Mouse (Mus musculus) cerebellum, postnatal 25 days (tissue): Measurements from ENCODE around the gene Irf8.

ENCODE experiments used
- DNase-seq, 2 experiments: peaks; one replicate each; pipeline ENCODE4 v3.0.0; 2021; ENCODE audit warnings: mixed read lengths in 2 of 2

Irf8 gene

GRCm38 (mm10) chr8:120735770-120736481 lies at the start of gene Irf8:
Gene Irf8 (plus strand): TSS chr8:120736358.
- peak; percentile 77 to 83 for DNase-seq

GRCm38 (mm10) chr8:120686576-120686975 lies 49.6 kb upstream of the Irf8 start:
- no peak for DNase-seq

DNA sequence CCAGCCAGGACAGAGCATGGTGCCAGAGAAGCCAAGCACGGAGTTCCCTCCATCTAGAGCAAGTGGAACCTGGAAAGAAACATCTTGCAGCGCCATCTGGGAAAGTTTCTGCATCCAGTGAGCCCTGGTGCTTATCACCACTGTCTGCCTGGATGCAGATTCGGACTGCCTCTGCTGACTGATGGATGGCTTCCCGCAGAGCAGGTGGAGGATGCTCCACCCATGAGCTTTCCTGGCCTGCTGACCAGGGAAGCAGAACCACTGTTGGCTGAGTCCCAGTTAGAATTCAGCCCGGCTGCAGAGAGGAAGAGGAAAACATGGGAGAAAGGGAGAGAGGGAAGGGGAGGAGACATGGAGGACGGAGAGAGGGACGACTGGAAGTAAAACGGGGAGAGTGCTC lies 48.4 kb upstream of the Irf8 start:
- DNase-seq: no peak

- no peak for DNase-seq
These were observed 47.6 kb upstream of the Irf8 start for GRCm38 (mm10) chr8:120688511-120688910.

GRCm38 (mm10) chr8:120692934-120693333 lies 43.2 kb upstream of the Irf8 start:
- no peak for DNase-seq

- DNase-seq: no peak
These were observed 42.2 kb upstream of the Irf8 start for GRCm38 (mm10) chr8:120693861-120694493.

- DNase-seq: no peak
These were observed 39.6 kb upstream of the Irf8 start for GRCm38 (mm10) chr8:120696401-120697153.

DNA sequence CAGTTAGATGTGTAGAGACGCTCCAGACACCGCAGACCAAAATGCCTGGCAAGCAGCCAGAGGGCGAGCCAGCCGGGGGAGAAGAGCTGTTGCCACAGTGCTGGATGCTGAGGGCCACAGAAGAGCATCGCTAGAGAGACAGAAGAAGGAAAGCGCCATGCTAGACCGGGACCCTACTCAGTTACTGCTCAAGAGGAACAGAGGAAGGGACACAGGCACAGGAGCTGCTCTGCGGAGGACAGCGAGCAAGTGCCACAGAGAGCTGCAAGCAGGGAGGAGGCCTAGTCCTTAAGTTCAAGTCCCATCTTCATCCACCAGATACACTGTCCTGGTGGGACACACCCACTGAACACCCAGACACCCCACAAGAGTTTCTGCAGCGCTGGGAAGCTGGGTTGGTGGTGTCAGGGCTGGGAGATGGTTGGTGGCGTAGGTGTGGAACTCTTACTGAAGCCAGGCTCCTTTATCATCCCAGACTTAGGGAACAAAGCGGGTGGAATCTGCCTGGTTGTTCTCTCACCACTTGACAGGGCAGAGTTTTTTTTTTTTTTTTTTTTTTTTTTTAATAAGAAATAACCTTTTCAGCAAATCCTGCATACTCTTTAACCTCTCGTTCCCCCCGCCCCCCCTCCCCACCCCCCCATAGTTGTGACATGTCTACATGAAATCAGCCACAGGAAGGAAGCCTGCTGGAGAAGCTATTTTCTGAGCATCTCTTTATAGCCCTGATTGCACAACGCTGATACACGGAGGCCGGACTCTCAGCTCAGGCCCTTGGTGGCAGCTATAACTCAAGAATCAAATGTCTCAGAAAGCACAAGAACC lies 38.8 kb upstream of the Irf8 start:
- peak; percentile 40 to 65 for DNase-seq

DNA sequence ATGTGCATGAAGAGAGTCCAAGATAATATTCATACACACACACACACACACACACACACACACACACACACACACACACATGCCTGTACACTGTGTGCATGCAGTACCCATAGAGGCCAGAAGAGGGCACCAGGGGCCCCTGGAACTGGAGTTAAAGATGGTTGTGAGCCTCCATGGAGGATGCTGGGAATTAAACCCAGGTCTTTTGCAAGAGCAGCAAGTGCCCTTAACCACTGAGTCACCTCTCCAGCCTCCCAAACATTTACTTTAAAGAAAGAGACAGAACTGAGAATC lies 38.2 kb upstream of the Irf8 start:
- DNase-seq: peak in 1 of 2 experiments; percentile 33

GRCm38 (mm10) chr8:120698426-120698825 lies 37.7 kb upstream of the Irf8 start:
- no peak for DNase-seq

- DNase-seq: no peak
These were observed 37.1 kb upstream of the Irf8 start for GRCm38 (mm10) chr8:120699079-120699478.

DNA sequence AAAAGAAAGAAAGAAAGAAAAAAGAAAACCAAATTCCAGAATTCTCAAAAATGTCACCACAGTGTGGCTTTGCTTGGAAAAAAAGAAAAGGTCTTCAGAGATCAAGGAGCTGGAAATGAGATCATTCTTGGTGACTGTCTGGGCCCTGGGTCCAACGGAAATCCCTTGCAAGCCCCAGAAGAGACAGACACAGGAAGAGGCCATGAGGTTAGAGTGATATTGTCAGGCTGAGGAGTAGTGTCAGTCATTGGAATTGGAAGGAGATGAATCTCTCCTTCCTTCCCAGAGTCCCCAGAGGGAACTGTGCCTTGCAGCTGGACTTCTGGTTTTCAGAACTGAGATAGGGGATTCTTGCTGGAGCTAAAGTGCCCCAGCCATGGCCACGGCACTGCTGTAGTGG lies 36.6 kb upstream of the Irf8 start:
- DNase-seq: no peak

- DNase-seq: no peak
These were observed 36.1 kb upstream of the Irf8 start for GRCm38 (mm10) chr8:120700053-120700452.

DNA sequence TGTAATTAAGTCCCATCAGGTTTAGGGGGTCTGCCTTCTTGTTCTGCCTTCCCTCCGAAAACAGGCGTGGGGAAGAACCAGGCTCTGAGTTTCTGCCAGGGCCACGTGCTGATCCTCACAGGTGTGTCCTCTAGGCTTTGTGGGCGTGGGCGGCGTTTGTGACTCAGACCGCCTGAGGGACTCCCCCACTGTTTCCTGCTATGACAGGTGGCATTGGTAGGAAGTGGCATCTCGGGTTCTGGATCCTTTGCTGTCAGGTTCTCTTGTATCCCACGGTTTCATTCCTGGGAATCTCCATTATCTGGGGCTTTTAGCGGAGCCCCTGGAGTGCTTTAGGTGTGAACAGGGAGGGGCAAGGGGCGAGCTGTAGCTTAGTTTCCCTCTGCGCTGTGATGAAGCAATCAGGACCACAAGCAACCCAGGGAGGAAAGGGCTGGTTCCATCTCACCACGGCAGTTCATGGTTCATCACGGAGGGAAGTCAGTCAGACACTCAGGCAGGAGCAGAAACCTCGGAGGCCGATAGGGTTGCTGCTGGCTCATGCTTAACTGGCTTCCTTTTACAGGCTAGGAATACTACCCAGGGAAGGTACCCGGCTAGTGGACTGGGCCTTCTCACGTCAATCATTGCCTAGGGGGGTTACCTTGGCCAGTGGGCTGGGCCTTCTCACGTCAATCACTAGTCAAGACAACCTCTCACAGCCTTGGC lies 34.2 kb upstream of the Irf8 start:
- peak; percentile 34 to 50 for DNase-seq

- DNase-seq: no peak
These were observed 32.0 kb upstream of the Irf8 start for GRCm38 (mm10) chr8:120704203-120704602.

GRCm38 (mm10) chr8:120705163-120705562 lies 31.0 kb upstream of the Irf8 start:
- DNase-seq: no peak

DNA sequence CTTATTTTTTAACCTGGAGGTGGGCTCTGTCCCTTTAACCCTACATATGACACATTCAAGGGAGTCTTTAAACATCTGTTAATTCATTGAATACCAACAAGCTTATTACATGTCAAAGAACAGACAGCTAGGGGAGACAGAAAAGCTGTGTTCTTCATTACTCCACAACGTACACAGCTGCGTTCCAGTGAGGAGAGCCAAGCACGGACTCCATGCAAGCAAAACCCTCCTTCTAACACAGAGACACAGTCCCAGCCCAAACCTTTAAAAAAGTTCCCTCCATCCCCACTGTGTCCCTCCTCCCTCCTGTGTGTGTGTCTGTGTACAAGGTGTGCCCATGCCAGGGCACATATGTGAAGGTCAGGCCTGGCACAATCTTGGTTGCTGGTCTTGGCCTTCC lies 30.0 kb upstream of the Irf8 start:
- no peak for DNase-seq

GRCm38 (mm10) chr8:120709176-120709575 lies 27.0 kb upstream of the Irf8 start:
- no peak for DNase-seq

GRCm38 (mm10) chr8:120715200-120715599 lies 21.0 kb upstream of the Irf8 start:
- no peak for DNase-seq

- no peak for DNase-seq
These were observed 20.0 kb upstream of the Irf8 start for GRCm38 (mm10) chr8:120715996-120716680.

DNA sequence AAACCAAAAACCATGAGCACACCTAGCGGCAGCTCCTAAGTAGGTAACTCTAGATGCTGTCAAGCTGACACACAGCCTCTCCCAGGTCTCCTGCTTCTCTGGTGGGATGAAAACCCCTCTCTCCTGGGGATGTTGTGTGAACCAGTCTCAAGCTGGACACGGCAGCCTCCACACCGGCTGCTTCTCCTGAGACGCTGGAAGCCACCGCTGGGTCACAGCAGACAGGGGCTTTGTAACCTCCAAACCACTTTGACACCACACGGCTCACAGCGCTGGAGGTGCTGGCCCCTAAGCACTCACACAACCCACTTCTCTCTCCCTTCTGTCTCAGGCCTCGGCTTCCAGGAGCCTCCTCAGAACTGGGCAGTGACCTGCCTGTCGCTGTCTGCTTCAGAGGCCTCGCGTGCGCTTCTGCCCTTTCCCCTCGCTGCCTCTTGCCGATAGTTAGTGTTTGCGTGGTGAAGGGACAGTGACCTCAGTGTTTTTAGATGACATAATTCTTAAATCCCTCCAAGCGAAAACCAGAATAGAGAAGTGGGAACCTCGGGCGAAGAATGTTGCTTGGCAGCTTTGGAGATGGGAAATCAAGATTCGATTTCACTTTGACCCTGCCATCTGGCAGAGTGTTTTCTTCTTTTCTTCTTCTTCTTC lies 16.4 kb upstream of the Irf8 start:
- no peak for DNase-seq
